Mouse (Mus musculus) limb, embryonic 14.5 days (tissue): ENCODE measurements around the gene Hes7. TPM values are rescaled to one million over a fixed set of nuclear protein-coding genes. Genes with fewer than 3 reads are reported as not detected.

Experiments
- ATAC-seq: fragments of 200-750 bp; cut with Nextera tagmentation; 2 replicates; pipeline ENCODE4 v1.8.0; 2017; ENCODE audit warnings: low read depth, moderate number of reproducible peaks, moderate TSS enrichment; ENCODE audit not compliant: low FRiP score
- DNase-seq: peaks from one replicate; pipeline ENCODE4 v3.0.0-alpha.2; 2015; ENCODE audit warnings: low spot score
- H3K27ac ChIP-seq: fragments of 300-500 bp; sonication (generic); replicated peaks from 2 replicates; pipeline ENCODE4 v1.5.1; 2014; ENCODE audit warnings: low read depth, mild to moderate bottlenecking, low read length, moderate library complexity, mixed read lengths
- H3K27me3 ChIP-seq: fragments of 300-500 bp; sonication (generic); 2 replicates; pipeline ENCODE4 v1.6.1; 2014; ENCODE audit warnings: low read length, mixed read lengths; ENCODE audit not compliant: control insufficient read depth, insufficient read depth
- H3K36me3 ChIP-seq: fragments of 300-500 bp; sonication (generic); 2 replicates; pipeline ENCODE4 v1.6.1; 2014; ENCODE audit warnings: mild to moderate bottlenecking, low read length, moderate library complexity, mixed read lengths; ENCODE audit not compliant: control insufficient read depth, insufficient read depth
- H3K4me1 ChIP-seq: fragments of 300-500 bp; sonication (generic); 2 replicates; pipeline ENCODE4 v1.6.1; 2014; ENCODE audit warnings: antibody characterized with exemption, low read length, mixed read lengths; ENCODE audit not compliant: control insufficient read depth, insufficient read depth
- H3K4me2 ChIP-seq: fragments of 300-500 bp; sonication (generic); replicated peaks from 2 replicates; pipeline ENCODE4 v1.6.1; 2014; ENCODE audit warnings: low read depth, mild to moderate bottlenecking, low read length, moderate library complexity; ENCODE audit not compliant: severe bottlenecking
- H3K4me3 ChIP-seq: fragments of 300-500 bp; sonication (generic); replicated peaks from 2 replicates; pipeline ENCODE4 v1.5.1; 2014; ENCODE audit warnings: low read length
- H3K9ac ChIP-seq: fragments of 300-500 bp; sonication (generic); 2 replicates; pipeline ENCODE4 v1.6.1; 2014; ENCODE audit warnings: mild to moderate bottlenecking, low read depth, low read length, moderate library complexity; ENCODE audit not compliant: severe bottlenecking
- H3K9me3 ChIP-seq: fragments of 300-500 bp; sonication (generic); 2 replicates; pipeline ENCODE4 v1.6.1; 2016; ENCODE audit warnings: low read length; ENCODE audit not compliant: control insufficient read depth
- POLR2A ChIP-seq: fragments of 200-500 bp; IDR thresholded peaks from 2 replicates; pipeline ENCODE4 v1.8.0; 2012; ENCODE audit warnings: inconsistent platforms, mild to moderate bottlenecking, moderate library complexity, borderline replicate concordance; ENCODE audit not compliant: insufficient read depth, insufficient read length; ENCODE audit errors: extremely low read depth
- WGBS: fragments of 180-500 bp; shearing (Covaris S2); extraction: QIAGEN DNeasy Blood & Tissue Kit; methylation state at CpG from one replicate; pipeline ENCODE4 v1.1.7; 2014; 5-methylcytosine and 5-hydroxymethylcytosine counted together
- polyA plus RNA-seq, 2 experiments: library from polyadenylated mRNA; depleted of rRNA in 1 of 2; stranded (reverse) in 1 of 2; unstranded in 1 of 2; fragments of >200 nt; fragmentation: Nextera tagmentation in 1 of 2; extraction: Ambion mirVana in 1 of 2; gene quantifications; 2 replicates each; pipeline versions ENCODE4 v1.2.1 to v1.2.3; 2012 to 2014

Gene Hes7
- polyA plus RNA-seq, 2 experiments, result 0.30 to 1.1 TPM

DNA sequence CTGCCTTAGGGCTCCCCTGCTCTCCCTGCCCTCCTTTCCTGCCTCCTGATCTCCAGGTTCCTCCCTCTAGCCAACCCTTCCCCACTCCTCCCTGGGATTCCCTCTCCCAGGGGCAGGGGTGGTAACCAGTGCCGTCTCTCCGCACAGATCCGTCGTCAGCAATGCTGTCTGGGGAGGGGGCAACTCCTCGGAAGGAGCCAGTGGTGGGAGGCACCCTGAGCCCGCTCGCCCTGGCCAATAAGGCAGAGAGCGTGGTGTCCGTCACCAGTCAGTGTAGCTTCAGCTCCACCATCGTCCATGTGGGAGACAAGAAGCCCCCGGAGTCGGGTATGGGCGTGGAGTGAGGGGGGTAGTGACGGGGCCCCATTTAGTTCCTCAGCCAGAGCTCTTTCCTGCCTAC, 15.7 kb upstream of the Hes7 start:
- H3K4me2 ChIP-seq, result no peak overlapping the region
- no peak overlapping the region for H3K27ac ChIP-seq
- no peaks in the 10 kb centered on the region for H3K9me3 ChIP-seq
- no peaks in the 10 kb centered on the region for H3K27me3 ChIP-seq
- 86% methylated on average over 14 of the region's 14 CpGs for WGBS
- ATAC-seq (no peak), DNase-seq (no peak)
- H3K36me3 ChIP-seq, result peaks cover 91% of the 10 kb centered on the region
- TF ChIP-seq POLR2A, result no peak
- no peak overlapping the region for H3K4me3 ChIP-seq
- H3K4me1 ChIP-seq, result peaks cover 9% of the 10 kb centered on the region
- no peak overlapping the region for H3K9ac ChIP-seq

DNA sequence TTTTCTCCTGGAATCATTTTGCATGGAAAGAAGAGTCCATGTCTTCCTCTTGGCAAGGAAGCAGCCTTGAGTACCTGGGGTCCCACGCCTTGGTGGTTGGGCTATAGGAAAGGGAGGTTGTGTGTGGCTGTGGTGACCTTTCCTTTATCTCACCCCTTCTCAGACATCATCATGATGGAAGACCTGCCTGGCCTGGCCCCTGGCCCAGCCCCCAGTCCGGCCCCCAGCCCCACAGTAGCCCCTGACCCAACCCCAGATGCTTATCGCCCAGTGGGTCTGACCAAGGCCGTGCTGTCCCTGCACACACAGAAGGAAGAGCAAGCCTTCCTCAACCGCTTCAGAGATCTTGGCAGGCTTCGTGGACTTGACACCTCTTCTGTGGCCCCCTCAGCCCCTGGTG, 15.0 kb upstream of the Hes7 start:
- H3K36me3 ChIP-seq, result peaks cover 93% of the 10 kb centered on the region
- peaks cover 3% of the 10 kb centered on the region for H3K4me1 ChIP-seq

DNA sequence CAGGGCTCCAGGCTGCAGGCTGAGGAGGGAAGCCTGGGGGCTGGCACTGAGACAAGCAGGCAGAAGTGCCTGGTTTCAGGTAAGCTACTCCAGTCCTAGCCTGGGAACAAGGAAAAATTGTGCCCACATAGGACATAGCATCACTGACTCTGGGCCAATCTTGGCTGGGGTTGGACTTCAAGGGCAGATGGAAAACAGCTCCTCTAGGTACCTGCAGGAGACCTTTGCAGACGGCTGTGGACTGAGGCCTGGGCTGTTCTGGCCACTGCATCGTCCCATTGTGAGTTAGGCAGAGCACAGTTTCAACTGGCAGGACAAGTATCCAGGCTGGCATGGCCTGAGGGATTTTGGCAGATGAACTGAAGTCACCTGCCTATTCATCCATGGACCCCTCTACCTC, 14.4 kb upstream of the Hes7 start:
- no peaks in the 10 kb centered on the region for H3K4me1 ChIP-seq
- ATAC-seq (no peak), DNase-seq (no peak)
- TF ChIP-seq POLR2A, result no peak
- H3K4me3 ChIP-seq, result no peak overlapping the region
- WGBS, result 87% methylated on average over 2 of the region's 2 CpGs
- no peaks in the 10 kb centered on the region for H3K9me3 ChIP-seq
- no peaks in the 10 kb centered on the region for H3K27me3 ChIP-seq
- H3K36me3 ChIP-seq, result peaks cover 89% of the 10 kb centered on the region
- no peak overlapping the region for H3K4me2 ChIP-seq
- no peak overlapping the region for H3K27ac ChIP-seq
- no peak overlapping the region for H3K9ac ChIP-seq

More for the DNA sequence above, 15.0 kb upstream of the Hes7 start:
- Histone ChIP-seq H3K4me3 (no peak overlapping the region), H3K27ac (no peak overlapping the region), H3K4me2 (no peak overlapping the region), H3K9ac (no peak overlapping the region), H3K27me3 (no peaks in the 10 kb centered on the region), H3K9me3 (no peaks in the 10 kb centered on the region)
- DNase-seq (no peak), ATAC-seq (no peak)
- no peak for TF ChIP-seq POLR2A
- WGBS, result 84% methylated on average over 6 of the region's 6 CpGs

DNA sequence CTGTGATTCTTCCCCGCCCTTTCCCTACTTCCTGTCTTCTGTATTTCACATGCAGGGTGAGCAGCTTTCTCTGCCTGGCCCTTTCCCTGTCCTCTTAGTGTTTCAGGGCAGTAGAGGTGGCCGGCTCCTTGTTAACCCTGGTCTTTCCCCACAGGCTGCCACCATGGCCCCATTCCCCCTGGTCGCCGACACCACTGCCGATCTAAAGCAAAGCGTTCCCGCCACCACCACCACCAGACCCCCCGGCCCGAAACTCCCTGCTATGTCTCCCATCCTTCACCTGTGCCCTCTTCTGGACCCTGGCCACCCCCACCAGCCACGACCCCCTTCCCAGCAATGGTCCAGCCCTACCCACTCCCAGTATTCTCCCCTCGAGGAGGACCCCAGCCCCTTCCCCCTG, 13.9 kb upstream of the Hes7 start:
- Histone ChIP-seq H3K4me1 (no peaks in the 10 kb centered on the region), H3K27ac (no peak overlapping the region), H3K9ac (no peak overlapping the region), H3K9me3 (no peaks in the 10 kb centered on the region), H3K4me3 (no peak overlapping the region), H3K27me3 (no peaks in the 10 kb centered on the region), H3K36me3 (peaks cover 84% of the 10 kb centered on the region), H3K4me2 (no peak overlapping the region)
- no peak for TF ChIP-seq POLR2A
- ATAC-seq (no peak), DNase-seq (no peak)
- 91% methylated on average over 11 of the region's 11 CpGs for WGBS

DNA sequence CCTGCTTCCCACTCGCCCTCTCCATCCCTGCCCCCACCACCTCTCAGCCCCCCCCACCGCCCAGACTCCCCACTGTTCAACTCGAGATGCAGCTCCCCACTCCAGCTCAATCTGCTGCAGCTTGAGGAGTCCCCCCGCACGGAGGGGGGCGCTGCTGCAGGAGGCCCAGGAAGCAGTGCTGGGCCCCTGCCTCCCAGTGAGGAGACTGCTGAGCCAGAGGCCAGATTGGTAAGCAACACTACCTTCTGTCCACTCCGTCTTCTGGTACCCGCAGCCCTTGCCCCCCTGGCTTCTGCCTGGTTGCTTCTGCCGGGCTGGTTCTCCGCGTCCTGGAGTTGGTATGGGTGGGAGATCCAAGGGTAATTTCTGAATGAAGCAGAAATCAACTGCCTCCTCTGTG, 13.4 kb upstream of the Hes7 start:
- no peaks in the 10 kb centered on the region for H3K9me3 ChIP-seq
- WGBS, result 83% methylated on average over 11 of the region's 11 CpGs
- H3K36me3 ChIP-seq, result peaks cover 78% of the 10 kb centered on the region
- no peak for TF ChIP-seq POLR2A
- ATAC-seq (no peak), DNase-seq (no peak)
- no peak overlapping the region for H3K4me3 ChIP-seq
- no peaks in the 10 kb centered on the region for H3K27me3 ChIP-seq
- H3K4me2 ChIP-seq, result no peak overlapping the region
- H3K27ac ChIP-seq, result no peak overlapping the region
- no peak overlapping the region for H3K9ac ChIP-seq
- H3K4me1 ChIP-seq, result peaks cover 3% of the 10 kb centered on the region; the same call in 1 of the 2 replicates

DNA sequence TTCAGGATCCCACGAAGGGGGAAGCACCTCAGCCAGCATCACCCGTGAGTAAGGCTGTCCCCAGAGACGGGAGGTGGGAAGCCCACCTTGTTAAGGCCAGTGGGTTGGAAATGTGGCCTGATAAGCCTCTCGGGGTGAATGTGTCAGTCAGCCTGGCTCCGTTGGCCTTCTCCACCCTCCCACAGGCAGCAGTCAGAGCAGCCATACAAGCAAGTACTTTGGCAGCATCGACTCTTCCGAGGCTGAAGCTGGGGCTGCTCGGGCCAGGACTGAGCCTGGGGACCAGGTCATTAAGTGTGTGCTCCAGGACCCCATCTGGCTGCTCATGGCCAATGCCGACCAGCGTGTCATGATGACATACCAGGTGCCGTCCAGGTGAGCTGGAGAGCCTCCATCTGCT, 12.5 kb upstream of the Hes7 start:
- Histone ChIP-seq H3K27me3 (no peaks in the 10 kb centered on the region), H3K27ac (no peak overlapping the region), H3K36me3 (peaks cover 70% of the 10 kb centered on the region), H3K4me2 (no peak overlapping the region), H3K4me1 (peaks cover 8% of the 10 kb centered on the region; the same call in 1 of the 2 replicates), H3K4me3 (no peak overlapping the region), H3K9ac (no peak overlapping the region), H3K9me3 (no peaks in the 10 kb centered on the region)
- WGBS, result 91% methylated on average over 11 of the region's 11 CpGs
- DNase-seq, result no peak
- TF ChIP-seq POLR2A, result no peak
- no peak for ATAC-seq
